Mouse (Mus musculus) cerebellum, adult 2 months (tissue): ENCODE results near the gene Susd4. TPM values are rescaled to one million over a fixed set of nuclear protein-coding genes. Genes with fewer than 3 reads are reported as not detected.

Source experiments
- DNase-seq, 2 experiments: peaks; one replicate each; pipeline ENCODE4 v3.0.0; 2021
- H3K27ac ChIP-seq: fragments of 200-500 bp; 2 replicates; pipeline ENCODE4 v1.5.1; 2012; ENCODE audit warnings: low read length, control low read depth, inconsistent platforms; ENCODE audit not compliant: insufficient read depth
- H3K27me3 ChIP-seq: fragments of 200-500 bp; 2 replicates; pipeline ENCODE4 v1.6.1; 2012; ENCODE audit warnings: inconsistent platforms, mild to moderate bottlenecking, low read length, moderate library complexity; ENCODE audit not compliant: control insufficient read depth, insufficient read depth
- H3K4me1 ChIP-seq: fragments of 200-500 bp; 2 replicates; pipeline ENCODE4 v1.6.1; 2011; ENCODE audit warnings: low read length; ENCODE audit not compliant: control insufficient read depth, insufficient read depth
- H3K4me3 ChIP-seq: fragments of 200-500 bp; replicated peaks from 2 replicates; pipeline ENCODE3; 2011; ENCODE audit warnings: mild to moderate bottlenecking, low read depth, low read length, control low read depth; ENCODE audit not compliant: insufficient read depth
- CTCF ChIP-seq: fragments of 200-500 bp; IDR thresholded peaks from 2 replicates; pipeline ENCODE4 v1.5.1; 2011; ENCODE audit warnings: low read depth, mild to moderate bottlenecking, control low read depth, low read length, moderate library complexity, borderline replicate concordance; ENCODE audit not compliant: insufficient read depth
- POLR2A ChIP-seq: fragments of 200-500 bp; IDR thresholded peaks from 2 replicates; pipeline ENCODE4 v1.6.1; 2011; ENCODE audit warnings: low read length, control low read depth, borderline replicate concordance; ENCODE audit not compliant: insufficient read depth
- WGBS: fragments of 180-500 bp; shearing (Covaris S2); methylation state at CpG from one replicate; pipeline ENCODE4 v1.1.7; 2018; 5-methylcytosine and 5-hydroxymethylcytosine counted together
- polyA plus RNA-seq: library from polyadenylated mRNA; depleted of rRNA; stranded (reverse); fragments of >200 nt; gene quantifications from 2 replicates; pipeline ENCODE4 v1.2.3, GENCODE M21; 2012; rRNA removed

The Susd4 gene
- 96.0 and 97.7 TPM in 2 replicates for polyA plus RNA-seq

DNA sequence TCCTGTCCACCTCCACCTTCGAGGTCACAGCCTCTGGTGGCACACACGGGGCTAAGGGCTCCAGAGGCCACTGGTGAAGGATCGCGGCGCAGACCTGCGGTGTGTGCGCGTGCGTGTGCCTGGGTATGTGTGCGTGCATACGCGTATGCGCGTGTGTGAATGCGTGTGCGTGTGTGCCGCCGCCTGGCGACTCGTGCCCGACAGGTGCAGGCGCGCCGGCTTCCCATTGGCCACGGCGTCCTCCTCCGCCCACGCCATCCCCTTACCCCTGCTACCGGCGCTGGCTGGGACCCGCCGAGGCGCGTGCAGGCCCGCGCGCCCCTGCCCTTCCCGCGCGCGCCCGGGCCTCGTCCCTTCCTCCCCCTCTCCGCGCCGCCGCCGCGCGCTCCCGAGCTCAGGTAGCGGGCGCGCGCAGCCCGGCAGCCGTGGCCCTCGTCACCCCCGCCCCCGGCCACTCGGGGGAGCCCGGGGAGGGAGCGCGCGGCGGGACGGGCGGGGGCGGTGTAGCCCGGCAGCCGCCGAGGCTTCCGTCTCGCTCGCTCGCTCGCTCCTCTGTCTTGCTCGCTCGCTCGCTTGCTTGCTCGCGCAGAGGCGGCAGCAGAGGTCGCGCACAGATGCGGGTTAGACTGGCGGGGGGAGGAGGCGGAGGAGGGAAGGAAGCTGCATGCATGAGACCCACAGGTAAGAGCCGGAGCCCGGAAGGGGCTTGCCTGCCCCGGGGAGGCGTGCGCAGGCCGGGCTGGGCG, at the start of gene Susd4:
TSS of gene Susd4 (plus strand) at position 145 of the 746 bp plus-strand sequence.
- peak within 1 kb of the TSS; percentile 87 for H3K4me3 ChIP-seq
- no peak; the same call in 1 of the 2 replicates for TF ChIP-seq CTCF
- TF ChIP-seq POLR2A = peak; percentile 67
- WGBS = under 1% methylated on average over 86 of the region's 95 CpGs
- H3K4me1 ChIP-seq = no peaks in the 10 kb centered on the region
- no peaks in the 10 kb centered on the region for H3K27me3 ChIP-seq
- H3K27ac ChIP-seq = peak within 1 kb of the TSS; percentile 49
- DNase-seq = peak; percentile 89 to 90

DNA sequence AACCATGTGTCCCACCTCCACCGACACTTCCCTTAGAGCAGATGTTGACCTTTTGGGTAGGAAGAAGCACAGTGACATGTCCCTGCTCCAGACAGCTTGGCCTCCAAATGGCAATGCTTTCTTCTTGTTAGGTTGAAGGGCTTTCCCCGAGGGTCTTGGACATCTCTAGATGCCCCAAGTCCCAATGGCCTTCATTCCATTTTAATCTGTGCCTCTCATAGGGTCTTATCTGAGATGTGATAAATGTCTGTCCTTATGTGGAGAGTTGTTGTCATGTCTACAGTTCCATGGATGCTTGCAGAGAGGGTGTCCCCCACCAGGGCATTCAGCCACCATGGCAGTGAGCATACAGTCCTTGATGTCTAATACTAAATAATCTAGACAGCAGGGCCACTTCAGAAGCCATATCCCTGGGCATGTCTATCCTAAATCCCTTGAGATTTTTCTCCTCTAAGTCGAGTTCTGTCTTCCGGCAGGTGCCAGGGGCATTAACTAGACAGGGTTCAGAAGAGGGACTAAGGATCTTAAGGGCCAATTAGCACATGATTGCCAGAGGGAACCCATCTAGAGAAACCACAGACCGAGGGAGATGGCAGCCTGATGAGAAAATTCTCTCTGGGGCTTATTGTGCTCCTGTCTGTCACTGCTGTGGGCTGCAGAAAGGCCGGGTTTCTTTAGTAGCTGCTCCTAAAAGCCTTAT, 49.3 kb upstream of the Susd4 start:
- Histone ChIP-seq H3K4me3 (no peak overlapping the region), H3K27me3 (no peaks in the 10 kb centered on the region), H3K4me1 (no peaks in the 10 kb centered on the region), H3K27ac (no peak overlapping the region)
- WGBS = 74% methylated on average over 6 of the region's 6 CpGs
- TF ChIP-seq POLR2A (no peak), CTCF (no peak)
- DNase-seq = no peak

DNA sequence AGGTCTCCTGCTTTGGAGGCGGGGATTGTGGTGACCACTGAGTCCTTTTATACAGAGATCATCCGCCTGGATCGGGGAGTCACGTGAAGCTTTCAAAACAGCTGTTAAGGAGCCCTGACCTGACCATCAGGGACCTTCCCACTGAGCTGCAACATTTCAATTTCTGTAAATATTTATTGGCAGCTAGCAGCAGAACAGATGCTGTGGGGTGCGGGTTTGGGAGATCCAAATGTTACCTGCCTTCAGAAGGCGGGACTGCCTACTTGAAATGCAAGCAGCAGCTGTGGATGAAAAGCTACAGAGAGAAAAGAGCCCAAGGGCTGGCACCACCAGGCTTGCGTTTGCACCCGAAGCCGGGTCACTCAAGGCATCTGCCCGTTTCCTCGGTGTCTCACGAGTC, 36.1 kb upstream of the Susd4 start:
- 26% methylated on average over 12 of the region's 12 CpGs for WGBS
- Histone ChIP-seq H3K27ac (no peak overlapping the region), H3K4me1 (no peaks in the 10 kb centered on the region), H3K27me3 (no peaks in the 10 kb centered on the region; the same call in 1 of the 2 replicates), H3K4me3 (no peak overlapping the region)
- no peak for DNase-seq
- TF ChIP-seq POLR2A (no peak), CTCF (no peak)

DNA sequence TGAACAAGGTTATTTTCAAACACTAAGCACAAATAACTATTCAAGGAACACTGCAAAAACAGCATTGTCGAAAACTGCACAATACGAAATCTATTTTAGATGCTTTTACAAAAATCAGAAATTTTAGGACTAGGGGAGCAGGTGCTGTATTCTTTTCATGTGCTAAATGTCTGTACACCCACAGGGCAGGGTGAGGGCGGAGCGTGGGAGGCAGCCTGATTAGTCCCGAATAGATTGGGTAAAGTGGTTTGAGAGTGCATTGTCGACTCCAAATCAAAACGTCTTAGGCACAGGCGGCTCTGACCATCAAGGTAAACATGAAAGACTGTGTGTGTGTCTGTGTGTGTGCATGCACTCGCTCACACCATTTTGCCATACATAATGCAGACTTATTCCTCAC, 34.7 kb upstream of the Susd4 start:
- Histone ChIP-seq H3K27ac (no peak overlapping the region), H3K4me1 (no peaks in the 10 kb centered on the region), H3K4me3 (no peak overlapping the region), H3K27me3 (no peaks in the 10 kb centered on the region; the same call in 1 of the 2 replicates)
- TF ChIP-seq POLR2A = no peak
- no peak for TF ChIP-seq CTCF
- WGBS = 84% methylated on average over 9 of the region's 9 CpGs
- no peak for DNase-seq

DNA sequence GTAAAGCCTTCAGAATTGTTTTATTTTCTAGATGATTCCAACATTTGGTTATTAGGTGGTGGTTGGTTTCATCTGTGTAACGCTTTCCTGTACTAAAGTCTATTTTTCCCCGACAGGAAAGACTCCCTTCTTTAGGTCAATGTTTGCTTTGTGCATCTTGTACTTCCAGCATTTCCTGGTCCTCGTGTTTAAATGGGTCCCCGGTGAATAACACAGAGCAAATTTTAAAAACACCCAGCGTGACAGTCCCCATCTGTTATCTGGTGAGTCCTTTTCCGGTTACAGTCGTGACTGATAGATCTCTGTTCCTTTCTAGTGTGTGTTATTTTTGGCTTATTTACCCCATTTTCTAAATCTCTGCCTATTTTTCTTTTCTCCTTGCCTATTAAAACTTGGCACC, 31.0 kb upstream of the Susd4 start:
- TF ChIP-seq POLR2A (no peak), CTCF (no peak)
- 34% methylated on average over 7 of the region's 7 CpGs for WGBS
- Histone ChIP-seq H3K27ac (no peak overlapping the region), H3K4me1 (no peaks in the 10 kb centered on the region), H3K27me3 (no peaks in the 10 kb centered on the region), H3K4me3 (no peak overlapping the region)
- no peak for DNase-seq

DNA sequence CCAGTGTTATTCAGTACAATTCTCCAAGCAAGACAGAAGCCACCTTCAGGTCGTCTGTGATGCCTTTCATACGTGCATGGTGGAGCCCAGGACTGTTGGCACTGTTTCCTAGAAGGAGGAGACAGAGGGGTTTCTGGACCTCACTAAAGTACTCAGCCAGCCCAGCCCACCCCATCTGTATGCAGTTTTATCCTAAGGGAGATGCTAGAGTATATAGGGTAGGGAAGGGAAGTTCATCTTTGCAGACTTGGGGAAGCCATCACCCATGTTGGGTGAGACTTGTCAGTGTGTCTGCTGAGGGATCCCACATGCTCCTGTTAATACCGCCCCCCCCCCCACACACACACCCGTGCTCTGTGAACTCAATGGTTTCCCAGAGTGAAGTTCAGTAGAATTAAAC, 27.8 kb upstream of the Susd4 start:
- Histone ChIP-seq H3K4me3 (no peak overlapping the region), H3K27ac (no peak overlapping the region), H3K4me1 (no peaks in the 10 kb centered on the region), H3K27me3 (no peaks in the 10 kb centered on the region)
- WGBS = 53% methylated on average over 4 of the region's 4 CpGs
- no peak for DNase-seq
- TF ChIP-seq CTCF (no peak), POLR2A (no peak)

DNA sequence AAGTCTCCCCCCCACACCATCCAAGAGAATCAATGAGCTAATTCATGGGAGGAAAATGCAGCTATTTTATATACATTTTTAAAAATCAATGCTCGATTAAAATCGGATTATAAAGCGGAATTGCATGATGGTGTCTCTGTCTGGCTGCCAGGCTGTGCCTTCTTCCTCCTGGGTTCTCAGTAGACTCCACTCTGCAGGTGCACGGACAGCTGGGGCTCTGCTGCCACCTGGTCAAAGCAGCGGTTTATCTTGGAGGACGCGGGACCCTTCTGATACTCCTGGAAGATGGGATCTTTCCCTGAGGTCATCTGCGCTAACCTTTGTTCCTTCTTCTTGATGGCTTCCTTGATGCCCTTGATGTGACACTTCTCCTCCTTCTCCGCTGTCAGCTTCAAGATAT, 16.6 kb upstream of the Susd4 start:
- DNase-seq = no peak
- no peak for TF ChIP-seq CTCF
- WGBS = 92% methylated on average over 9 of the region's 9 CpGs
- Histone ChIP-seq H3K4me1 (peaks cover 3% of the 10 kb centered on the region; the same call in 1 of the 2 replicates), H3K4me3 (no peak overlapping the region), H3K27ac (no peak overlapping the region), H3K27me3 (no peaks in the 10 kb centered on the region)

DNA sequence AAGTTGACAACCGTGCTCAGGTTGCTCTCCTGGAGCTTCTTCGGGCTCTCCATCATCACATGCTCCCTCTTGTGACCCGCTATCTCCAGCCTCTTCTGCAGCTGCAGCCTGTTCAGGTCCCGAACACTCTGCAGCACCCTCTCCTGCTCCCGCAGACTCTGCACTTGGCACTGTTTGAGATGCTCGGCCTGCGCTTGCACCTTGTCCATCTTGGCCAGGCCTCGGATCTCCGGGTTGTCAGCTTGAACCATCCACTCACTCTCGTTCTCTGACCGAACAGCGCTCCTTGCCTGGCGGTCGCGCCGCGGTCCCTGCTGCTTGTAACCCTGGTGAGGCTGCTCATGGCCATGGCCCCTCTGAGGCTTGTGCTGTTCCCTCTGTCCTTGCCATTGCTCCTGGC, 15.8 kb upstream of the Susd4 start:
- Histone ChIP-seq H3K27ac (no peak overlapping the region), H3K27me3 (no peaks in the 10 kb centered on the region), H3K4me1 (peaks cover 3% of the 10 kb centered on the region; the same call in 1 of the 2 replicates), H3K4me3 (no peak overlapping the region)
- TF ChIP-seq CTCF (no peak), POLR2A (no peak)
- DNase-seq = no peak
- 86% methylated on average over 17 of the region's 17 CpGs for WGBS
